Mouse (Mus musculus) kidney, embryonic 16.5 days (tissue): ENCODE results near the gene Tomm22. TPM values are rescaled to one million over a fixed set of nuclear protein-coding genes. Genes with fewer than 3 reads are reported as not detected.

Source experiments
- ATAC-seq: fragments of 200-750 bp; cut with Nextera tagmentation; 2 replicates; pipeline ENCODE4 v1.8.0; 2017; ENCODE audit warnings: moderate TSS enrichment; ENCODE audit not compliant: low FRiP score, low TSS enrichment
- H3K27ac ChIP-seq: fragments of 300-500 bp; sonication (generic); 2 replicates; pipeline ENCODE4 v1.5.1; 2014; ENCODE audit warnings: low read length
- H3K27me3 ChIP-seq: fragments of 300-500 bp; sonication (generic); 2 replicates; pipeline ENCODE4 v1.6.1; 2014; ENCODE audit warnings: low read length, control low read depth, mixed read lengths; ENCODE audit not compliant: insufficient read depth
- H3K36me3 ChIP-seq: fragments of 300-500 bp; sonication (generic); 2 replicates; pipeline ENCODE4 v1.6.1; 2014; ENCODE audit warnings: low read length, control low read depth, mixed read lengths; ENCODE audit not compliant: insufficient read depth
- H3K4me1 ChIP-seq: fragments of 300-500 bp; sonication (generic); 2 replicates; pipeline ENCODE4 v1.6.1; 2014; ENCODE audit warnings: low read length, control low read depth, mixed read lengths; ENCODE audit not compliant: insufficient read depth
- H3K4me2 ChIP-seq: fragments of 300-500 bp; sonication (generic); replicated peaks from 2 replicates; pipeline ENCODE4 v1.6.1; 2014; ENCODE audit warnings: low read depth, low read length
- H3K4me3 ChIP-seq: fragments of 300-500 bp; sonication (generic); 2 replicates; pipeline ENCODE4 v1.5.1; 2014; ENCODE audit warnings: mild to moderate bottlenecking, low read length
- H3K9ac ChIP-seq: fragments of 300-500 bp; sonication (generic); replicated peaks from 2 replicates; pipeline ENCODE4 v1.6.1; 2014; ENCODE audit warnings: low read length
- H3K9me3 ChIP-seq: fragments of 300-500 bp; sonication (generic); 2 replicates; pipeline ENCODE4 v1.6.1; 2016; ENCODE audit warnings: low read length, control low read depth
- WGBS: fragments of 180-500 bp; shearing (Covaris S2); extraction: QIAGEN DNeasy Blood & Tissue Kit; methylation state at CpG from one replicate; pipeline ENCODE4 v1.1.7; 2014; 5-methylcytosine and 5-hydroxymethylcytosine counted together
- polyA plus RNA-seq: library from polyadenylated mRNA; unstranded; fragments of >200 nt; fragmentation: Nextera tagmentation; extraction: Ambion mirVana; gene quantifications from 2 replicates; pipeline ENCODE4 v1.2.1, GENCODE M21; 2015

The Tomm22 gene
- polyA plus RNA-seq, 1 experiment from 2014 or later: 263 TPM

- 55% methylated on average over 19 of the region's 19 CpGs for WGBS
- no peaks in the 10 kb centered on the region for H3K27me3 ChIP-seq
- no peak overlapping the region for H3K27ac ChIP-seq
- no peaks in the 10 kb centered on the region for H3K36me3 ChIP-seq
- peaks cover 53% of the 10 kb centered on the region for H3K4me1 ChIP-seq
- H3K9me3 ChIP-seq: no peaks in the 10 kb centered on the region
- H3K4me3 ChIP-seq: peak overlapping the region; percentile 83
- peak overlapping the region; percentile 79 for H3K4me2 ChIP-seq
- ATAC-seq: no peak
- H3K9ac ChIP-seq: no peak overlapping the region; the same call in none of the 2 replicates
Observed at GRCm38 (mm10) chr15:79683707-79684465, 13.2 kb downstream of the Tomm22 start.

GRCm38 (mm10) chr15:79684616-79685015, 14.0 kb downstream of the Tomm22 start:
- no peak overlapping the region for H3K27ac ChIP-seq

GRCm38 (mm10) chr15:79685141-79685641, 14.5 kb downstream of the Tomm22 start:
- peak overlapping the region; percentile 8; the same call in 1 of the 2 replicates for H3K27ac ChIP-seq

More at GRCm38 (mm10) chr15:79684616-79685015, 14.0 kb downstream of the Tomm22 start:
- no peak for ATAC-seq
- Histone ChIP-seq H3K36me3 (no peaks in the 10 kb centered on the region), H3K9ac (peak overlapping the region; percentile 55), H3K27me3 (no peaks in the 10 kb centered on the region), H3K4me1 (peaks cover 58% of the 10 kb centered on the region), H3K4me3 (peak overlapping the region; percentile 83), H3K4me2 (peak overlapping the region; percentile 79), H3K9me3 (no peaks in the 10 kb centered on the region)
- WGBS: 79% methylated on average over 6 of the region's 6 CpGs

DNA sequence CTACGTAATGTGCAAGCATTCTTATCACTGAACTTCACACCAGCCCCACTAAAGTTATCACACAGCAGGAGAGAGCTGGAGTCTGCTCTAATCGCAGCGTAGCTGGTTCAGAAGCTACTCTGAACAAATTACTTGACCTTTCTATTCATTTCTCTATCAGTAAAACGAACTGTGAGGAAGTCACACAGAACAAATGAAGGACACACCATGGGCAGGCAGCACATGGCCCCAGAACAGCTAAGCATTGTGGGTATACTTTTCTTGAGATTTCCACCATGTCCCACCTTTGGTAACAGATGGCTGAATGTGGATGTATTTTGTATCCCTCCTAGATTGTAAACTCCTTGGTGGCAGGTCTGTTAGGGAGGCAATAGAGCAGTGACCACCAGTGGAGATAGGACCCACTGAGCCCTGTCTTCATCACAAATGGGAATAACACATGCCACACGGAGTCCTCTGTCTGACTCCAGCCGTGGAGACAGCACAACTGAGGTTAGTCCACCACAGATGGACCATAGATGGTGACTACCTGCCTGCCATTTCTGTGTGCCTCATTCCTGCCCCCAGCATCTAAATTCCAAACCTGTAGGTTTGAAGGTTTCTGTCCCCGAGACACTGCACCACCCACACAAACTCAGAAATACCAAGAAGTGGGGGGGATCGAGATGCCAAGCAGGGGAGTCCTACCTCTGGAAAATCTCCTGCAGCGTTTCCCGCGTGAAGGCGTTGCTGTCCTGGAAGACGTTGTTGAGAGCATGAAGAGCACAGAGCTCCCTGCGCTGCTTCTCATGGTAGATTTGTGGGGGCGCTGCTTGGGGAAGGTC, 15.6 kb downstream of the Tomm22 start:
- Histone ChIP-seq H3K4me3 (peak overlapping the region; percentile 83), H3K4me1 (peaks cover 63% of the 10 kb centered on the region), H3K9ac (peak overlapping the region; percentile 95), H3K4me2 (peak overlapping the region; percentile 79), H3K9me3 (no peaks in the 10 kb centered on the region), H3K27ac (no peak overlapping the region), H3K27me3 (no peaks in the 10 kb centered on the region), H3K36me3 (no peaks in the 10 kb centered on the region)
- WGBS: 14% methylated on average over 15 of the region's 15 CpGs
- no peak for ATAC-seq

More at GRCm38 (mm10) chr15:79685141-79685641, 14.5 kb downstream of the Tomm22 start:
- no peaks in the 10 kb centered on the region for H3K9me3 ChIP-seq
- peak; percentile 40; the same call in 1 of the 2 replicates for ATAC-seq
- no peaks in the 10 kb centered on the region for H3K36me3 ChIP-seq
- no peaks in the 10 kb centered on the region for H3K27me3 ChIP-seq
- peaks cover 62% of the 10 kb centered on the region for H3K4me1 ChIP-seq
- peak overlapping the region; percentile 83 for H3K4me3 ChIP-seq
- H3K9ac ChIP-seq: peak overlapping the region; percentile 95
- WGBS: 6% methylated on average over 6 of the region's 6 CpGs
- peak overlapping the region; percentile 79 for H3K4me2 ChIP-seq

- no peaks in the 10 kb centered on the region for H3K9me3 ChIP-seq
- no peaks in the 10 kb centered on the region for H3K27me3 ChIP-seq
- peak overlapping the region; percentile 97 for H3K27ac ChIP-seq
- H3K4me1 ChIP-seq: peaks cover 69% of the 10 kb centered on the region
- H3K4me2 ChIP-seq: peak overlapping the region; percentile 79
- H3K9ac ChIP-seq: peak overlapping the region; percentile 95
- WGBS: 1% methylated on average over 25 of the region's 33 CpGs
- no peak for ATAC-seq
- no peaks in the 10 kb centered on the region for H3K36me3 ChIP-seq
- peak overlapping the region; percentile 83 for H3K4me3 ChIP-seq
Observed at GRCm38 (mm10) chr15:79687175-79687574, 16.5 kb downstream of the Tomm22 start.

- Histone ChIP-seq H3K4me2 (peak within 1 kb of the TSS; percentile 79), H3K36me3 (no peaks in the 10 kb centered on the region), H3K9me3 (no peaks in the 10 kb centered on the region), H3K27me3 (no peaks in the 10 kb centered on the region), H3K4me1 (peaks cover 69% of the 10 kb centered on the region), H3K27ac (peak within 1 kb of the TSS; percentile 97), H3K4me3 (peak within 1 kb of the TSS; percentile 83), H3K9ac (peak within 1 kb of the TSS; percentile 95)
- ATAC-seq: peak; percentile 62
- WGBS: under 1% methylated on average over 62 of the region's 72 CpGs
Observed at GRCm38 (mm10) chr15:79687646-79688267, 17.1 kb downstream of the Tomm22 start, which contains the start of gene Josd1. TSS of gene Josd1 (minus strand) at chr15:79687919.

DNA sequence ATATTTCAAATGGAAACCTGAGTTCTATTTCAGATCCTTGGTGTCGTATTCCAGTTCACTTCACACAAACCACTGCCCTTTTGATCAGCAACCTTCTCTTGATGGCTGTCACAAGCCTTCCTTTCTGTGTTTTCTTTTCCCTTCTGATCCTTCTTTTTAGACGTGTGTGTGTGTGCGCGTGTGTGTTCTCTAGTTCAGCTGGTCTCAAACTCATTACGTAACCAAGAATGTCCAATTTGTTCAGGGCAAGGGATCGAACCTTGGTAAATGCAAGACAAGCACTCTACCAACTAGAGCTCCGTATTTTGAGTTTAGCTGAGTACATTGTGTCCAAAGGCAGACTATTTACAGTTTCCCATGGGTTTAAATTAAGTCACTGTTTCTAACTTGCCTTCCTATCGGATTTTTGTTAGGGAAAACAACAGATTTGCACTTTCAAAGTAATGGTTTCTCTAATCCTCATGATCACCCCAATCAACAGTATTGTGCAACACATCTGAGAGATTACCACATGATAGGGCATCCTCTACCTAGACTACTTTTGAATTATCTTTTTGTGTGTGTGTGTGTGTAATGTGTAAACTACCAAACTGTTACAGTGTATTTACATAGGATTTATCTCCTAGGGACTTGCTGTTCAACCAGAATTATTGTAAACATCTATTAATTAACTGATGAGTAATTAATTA, 17.8 kb downstream of the Tomm22 start:
- Histone ChIP-seq H3K4me2 (peak overlapping the region; percentile 79), H3K9me3 (no peaks in the 10 kb centered on the region), H3K9ac (peak overlapping the region; percentile 95), H3K27ac (peak overlapping the region; percentile 97), H3K4me3 (peak overlapping the region; percentile 83), H3K4me1 (peaks cover 67% of the 10 kb centered on the region), H3K27me3 (no peaks in the 10 kb centered on the region), H3K36me3 (no peaks in the 10 kb centered on the region)
- ATAC-seq: no peak
- WGBS: 2% methylated on average over 8 of the region's 8 CpGs

DNA sequence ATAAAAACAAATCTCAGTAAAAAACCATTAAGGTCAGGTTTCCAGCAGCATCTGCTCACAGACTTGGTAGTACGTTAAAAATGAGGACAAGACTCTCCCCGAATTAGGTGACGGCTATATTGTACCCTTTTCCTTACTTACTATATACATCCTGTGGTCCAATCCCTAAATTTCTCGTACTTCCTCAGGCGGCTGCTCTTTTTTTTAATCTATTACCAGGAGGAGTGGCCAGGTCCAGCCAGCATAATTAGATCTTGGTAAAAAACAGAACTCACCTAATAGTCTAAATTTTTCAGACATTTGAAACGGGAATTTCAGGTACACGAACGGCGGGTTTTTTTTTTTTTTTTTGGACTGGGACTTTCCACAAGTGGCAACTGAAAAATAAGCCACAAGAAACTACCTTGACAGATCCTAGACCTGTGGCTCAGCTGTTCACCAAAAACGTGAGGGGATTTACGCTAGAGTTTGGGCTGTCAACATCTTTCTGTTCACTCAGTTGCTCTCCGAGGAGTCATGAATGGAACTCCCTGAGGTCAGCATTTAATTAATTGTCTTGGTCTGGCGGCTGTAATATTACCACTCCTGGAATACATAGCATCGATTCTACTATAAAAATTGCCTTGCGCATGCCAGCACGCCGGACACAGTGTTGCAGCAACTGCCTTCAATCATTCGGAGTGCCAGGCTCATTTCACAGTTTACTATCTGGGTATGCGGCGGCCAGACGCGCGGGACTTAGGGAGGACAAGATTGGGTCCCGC, 19.2 kb downstream of the Tomm22 start:
- Histone ChIP-seq H3K4me3 (peak overlapping the region; percentile 91), H3K4me1 (peaks cover 60% of the 10 kb centered on the region), H3K9me3 (no peaks in the 10 kb centered on the region), H3K9ac (peak overlapping the region; percentile 56), H3K27me3 (no peaks in the 10 kb centered on the region), H3K4me2 (peak overlapping the region; percentile 84), H3K27ac (peak overlapping the region; percentile 53; the same call in 1 of the 2 replicates), H3K36me3 (0 out of 2 replicates have a peak, but pooled peaks cover under 1% of the 10 kb centered on the region)
- WGBS: 7% methylated on average over 24 of the region's 24 CpGs
- ATAC-seq: no peak
